Mouse (Mus musculus) adipocyte (in vitro differentiated cells): ENCODE measurements around the gene Gm37240.
A peak's percentile ranks its signal among the peaks of the same experiment; 100 is the strongest.
"Not testable (repeated sequence)": the region's sequence is repeated elsewhere in the genome, so short reads cannot be mapped to it uniquely, and the experiment has no call there.

Source experiments
- DNase-seq: peaks from one replicate; pipeline ENCODE4 v3.0.0-alpha.2; 2016; ENCODE audit warnings: low spot score

Gm37240 gene

GRCm38 (mm10) chr3:84889648-84890047 is 997.7 kb downstream of the Gm37240 start:
- DNase-seq: peak; percentile 16

DNA sequence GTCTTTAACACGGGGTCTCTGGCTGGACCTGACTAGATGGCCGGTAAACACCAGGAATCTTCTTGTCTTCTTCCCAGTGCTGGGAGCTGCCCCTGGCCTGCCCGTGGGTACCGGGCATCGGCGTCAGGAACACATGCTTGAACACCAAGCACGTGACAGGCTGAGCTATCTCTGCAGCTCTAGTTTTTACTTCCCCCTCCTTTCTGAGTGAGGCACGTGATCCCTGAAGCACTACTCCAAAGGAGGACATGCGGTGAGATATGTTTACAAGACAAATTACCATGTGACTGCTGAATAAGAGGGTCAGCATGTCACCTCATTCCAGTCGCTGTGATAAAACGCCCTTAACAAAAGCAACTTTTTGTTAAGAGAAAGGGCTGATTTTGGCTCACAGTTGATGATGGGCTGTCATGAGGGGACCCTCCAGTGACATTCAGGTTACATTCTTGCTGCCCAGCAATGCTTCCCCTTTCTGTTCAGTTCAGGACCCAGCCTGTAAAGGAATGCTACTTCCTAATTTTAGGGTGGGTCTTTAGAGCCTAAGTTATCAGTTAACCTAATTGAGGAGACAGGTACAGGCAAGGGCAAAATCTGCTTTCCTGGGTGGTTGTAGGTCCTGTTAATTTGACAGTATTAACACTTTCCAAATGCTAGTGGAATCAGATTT is 1003.4 kb downstream of the Gm37240 start:
- DNase-seq: no peak

DNA sequence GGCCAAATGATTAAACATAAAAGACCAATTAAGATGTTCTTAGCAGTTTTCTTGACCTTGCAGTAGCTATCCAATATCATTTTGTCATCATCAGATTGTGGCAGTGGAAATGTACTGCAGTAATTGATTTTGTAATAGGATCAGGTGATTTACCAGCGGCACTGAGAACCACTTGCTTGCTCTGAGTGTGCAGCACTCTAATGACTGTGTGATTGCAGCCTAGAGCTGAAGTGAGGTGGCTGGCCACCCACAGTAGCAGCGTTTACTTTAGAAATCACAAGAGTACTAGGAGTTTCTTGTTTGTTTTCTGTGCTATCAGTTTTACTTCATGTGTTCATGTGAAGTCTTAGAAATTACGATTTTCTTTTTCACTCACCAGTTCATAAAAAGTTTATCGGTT is 1011.1 kb downstream of the Gm37240 start:
- no peak for DNase-seq

- no peak for DNase-seq
Measured at GRCm38 (mm10) chr3:84875306-84875705, 1012.0 kb downstream of the Gm37240 start.

DNA sequence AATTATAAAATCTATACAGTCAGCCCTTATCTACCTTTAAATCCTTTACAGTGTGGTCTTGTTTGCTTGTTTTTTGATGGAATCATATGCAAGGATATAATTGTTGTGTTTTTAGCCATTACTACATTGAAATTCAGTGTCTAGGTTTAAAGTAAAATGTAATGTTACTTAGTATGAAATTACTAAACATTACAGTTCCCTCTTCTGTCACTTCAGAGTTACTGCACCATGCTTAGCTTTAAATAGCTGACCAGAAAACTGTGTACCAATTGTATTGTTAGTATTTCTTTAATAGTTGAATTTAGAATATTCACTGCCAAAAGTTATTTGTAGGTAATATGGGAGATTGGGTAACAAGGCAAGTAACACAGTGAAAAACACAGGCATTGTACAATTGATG is 1017.2 kb downstream of the Gm37240 start:
- no peak for DNase-seq

DNA sequence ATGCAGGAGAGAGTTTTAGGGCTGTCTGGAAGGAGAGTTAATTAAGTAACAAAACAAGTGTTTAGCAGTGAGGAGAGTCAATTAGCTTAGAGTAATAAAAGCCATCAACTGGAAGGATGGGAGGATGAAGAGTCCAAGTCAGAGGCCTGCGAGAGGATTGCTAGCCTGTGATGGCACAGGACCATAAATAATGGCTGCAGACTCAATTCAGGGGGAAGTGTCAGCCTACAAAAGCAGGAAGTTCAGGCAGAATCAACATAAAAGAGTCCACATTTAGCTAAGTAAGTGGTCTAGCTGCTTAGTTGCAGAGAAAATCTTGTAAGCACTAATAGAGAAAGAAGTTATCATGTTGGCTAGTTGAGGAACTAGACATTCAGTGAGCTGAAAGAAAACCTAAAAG is 1019.3 kb downstream of the Gm37240 start:
- DNase-seq: no peak

GRCm38 (mm10) chr3:84867434-84867975 is 1019.8 kb downstream of the Gm37240 start:
- DNase-seq: no peak

GRCm38 (mm10) chr3:84866866-84867265 is 1020.5 kb downstream of the Gm37240 start:
- no peak for DNase-seq

DNA sequence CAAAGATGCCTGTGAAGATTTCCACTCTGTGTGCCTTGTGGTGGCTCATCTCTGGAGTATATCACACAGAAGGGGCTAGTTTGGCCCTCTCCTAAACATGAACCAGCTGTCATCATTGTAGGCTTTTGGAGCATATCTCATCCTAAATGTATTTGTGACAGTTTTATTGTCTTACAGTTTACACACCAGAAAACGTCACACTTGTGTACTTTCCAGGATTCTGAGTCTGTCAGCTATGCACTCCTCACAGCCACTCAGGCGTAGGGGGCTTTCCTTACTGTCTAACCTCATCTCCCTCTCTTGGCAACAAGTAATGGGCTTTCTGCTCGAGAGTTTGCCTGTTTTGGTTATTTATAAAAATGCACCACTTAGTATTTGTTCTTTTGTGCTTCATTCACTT is 1021.6 kb downstream of the Gm37240 start:
- DNase-seq: no peak

DNA sequence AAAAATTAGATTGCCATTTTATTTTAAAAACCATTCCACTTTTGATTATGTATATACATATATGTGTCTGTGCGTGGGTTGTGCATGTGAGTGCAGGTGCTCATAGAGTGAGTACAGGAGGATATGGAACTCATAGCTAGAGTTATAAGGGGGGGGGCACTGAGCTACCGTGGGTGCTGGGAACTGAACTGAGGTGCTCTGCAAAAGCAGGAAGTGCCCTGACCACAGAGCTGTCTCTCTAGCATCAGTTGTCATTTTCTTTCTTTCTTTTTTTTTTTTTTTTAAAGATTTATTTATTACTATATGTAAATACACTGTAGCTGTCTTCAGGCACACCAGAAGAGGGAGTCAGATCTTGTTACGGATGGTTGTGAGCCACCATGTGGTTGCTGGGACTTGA is 1025.5 kb downstream of the Gm37240 start:
- DNase-seq: not testable (repeated sequence)

GRCm38 (mm10) chr3:84860669-84861068 is 1026.6 kb downstream of the Gm37240 start:
- no peak for DNase-seq

DNA sequence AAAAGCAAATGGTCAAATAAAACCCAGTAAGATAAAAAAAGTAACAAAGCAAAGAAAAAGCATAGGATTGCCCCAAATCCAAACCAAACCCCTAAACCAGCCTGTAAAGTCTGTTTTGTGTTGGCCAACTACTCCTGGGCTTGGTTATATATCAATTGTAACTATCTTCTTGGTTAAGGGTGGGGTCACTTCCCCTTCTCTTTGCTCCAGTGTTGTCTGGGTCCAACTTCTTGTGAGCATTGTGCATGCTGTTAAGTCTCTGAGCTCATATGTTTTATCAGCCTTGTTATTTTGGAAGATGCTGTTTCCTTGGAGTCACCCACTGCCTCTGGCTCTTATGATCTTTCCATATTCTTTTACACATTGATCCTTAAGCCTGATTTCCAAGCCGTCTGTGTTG is 1032.9 kb downstream of the Gm37240 start:
- no peak for DNase-seq

GRCm38 (mm10) chr3:84852877-84853276 is 1034.4 kb downstream of the Gm37240 start:
- no peak for DNase-seq

DNA sequence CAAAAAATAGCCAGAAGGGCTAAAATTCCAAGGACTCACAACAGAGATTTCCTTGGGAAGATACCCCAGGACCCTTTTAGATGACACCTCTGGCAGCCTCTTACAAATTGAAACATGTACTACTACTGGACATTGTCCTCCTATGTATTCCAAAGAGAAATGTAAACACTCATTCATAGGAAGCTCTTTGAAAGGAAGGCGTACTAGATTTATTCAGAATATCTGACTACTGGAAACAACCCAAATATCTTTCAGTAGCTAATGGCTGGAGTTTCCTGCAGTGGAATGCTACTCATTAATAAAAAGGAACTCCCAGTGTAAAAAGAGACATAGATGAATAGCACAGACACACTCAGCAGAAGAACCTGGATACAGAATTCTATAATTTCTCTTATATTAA is 1035.5 kb downstream of the Gm37240 start:
- DNase-seq: no peak

DNA sequence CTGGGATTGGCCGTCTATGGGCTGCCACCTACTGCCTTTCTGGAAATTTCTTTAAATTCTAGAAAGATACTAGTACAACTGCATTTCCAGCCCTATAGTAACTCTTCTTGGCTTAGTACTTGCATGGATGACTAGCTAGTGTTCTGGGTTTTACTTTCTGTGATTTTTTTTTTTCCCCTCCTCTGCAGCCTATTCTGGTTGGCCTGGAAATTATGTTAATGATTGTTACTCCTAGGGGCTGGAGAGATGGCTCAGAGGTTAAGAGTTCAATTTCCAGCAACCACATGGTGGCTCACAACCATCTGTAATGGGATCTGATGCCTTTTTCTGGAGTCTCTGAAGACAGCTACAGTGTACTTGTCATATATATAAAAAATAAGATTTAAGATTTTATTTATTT is 1036.9 kb downstream of the Gm37240 start:
- DNase-seq: no peak

GRCm38 (mm10) chr3:84848798-84849197 is 1038.5 kb downstream of the Gm37240 start:
- no peak for DNase-seq

GRCm38 (mm10) chr3:84843594-84843993 is 1043.7 kb downstream of the Gm37240 start:
- peak; percentile 86 for DNase-seq

- no peak for DNase-seq
Measured at GRCm38 (mm10) chr3:84842793-84843192, 1044.5 kb downstream of the Gm37240 start.

DNA sequence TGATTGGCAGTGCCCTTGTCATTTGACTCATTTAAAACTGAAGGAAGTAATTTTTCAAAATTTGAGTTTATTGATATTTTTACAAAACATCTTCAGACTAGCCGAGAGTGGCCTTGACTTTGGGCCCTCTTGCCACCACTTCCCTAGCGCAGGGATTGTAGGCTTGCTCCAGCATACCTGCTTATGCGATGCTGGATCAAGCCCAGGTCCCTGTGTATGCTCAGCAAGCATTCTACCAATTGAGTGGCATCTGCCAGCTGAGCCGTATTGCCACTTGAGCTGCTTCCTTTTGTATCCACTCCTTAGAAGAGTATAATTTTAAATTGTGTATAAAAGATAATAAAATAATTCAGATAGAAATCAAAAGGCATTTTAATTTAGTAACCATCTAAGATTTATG is 1046.0 kb downstream of the Gm37240 start:
- no peak for DNase-seq

DNA sequence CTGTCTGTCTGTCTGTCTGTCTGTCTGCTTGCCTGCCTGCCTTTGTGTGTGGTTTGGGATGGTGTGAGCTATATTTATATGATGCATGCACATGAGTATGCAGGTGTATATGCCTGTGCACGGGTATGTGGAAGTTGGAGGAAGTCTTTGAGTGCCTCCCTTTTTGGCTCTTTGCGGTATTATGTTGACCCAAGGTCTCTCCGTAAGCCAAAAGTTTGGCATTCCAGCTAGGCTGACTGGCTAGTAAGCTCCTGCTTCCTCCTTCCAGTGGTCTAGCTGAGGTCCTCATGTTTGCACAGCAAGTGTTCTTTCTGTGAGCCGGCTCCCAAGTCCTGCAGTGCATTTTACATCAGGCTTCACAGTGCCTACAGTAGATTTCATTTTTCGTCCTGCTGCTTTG is 1047.8 kb downstream of the Gm37240 start:
- DNase-seq: no peak

GRCm38 (mm10) chr3:84837984-84838383 is 1049.3 kb downstream of the Gm37240 start:
- DNase-seq: no peak

DNA sequence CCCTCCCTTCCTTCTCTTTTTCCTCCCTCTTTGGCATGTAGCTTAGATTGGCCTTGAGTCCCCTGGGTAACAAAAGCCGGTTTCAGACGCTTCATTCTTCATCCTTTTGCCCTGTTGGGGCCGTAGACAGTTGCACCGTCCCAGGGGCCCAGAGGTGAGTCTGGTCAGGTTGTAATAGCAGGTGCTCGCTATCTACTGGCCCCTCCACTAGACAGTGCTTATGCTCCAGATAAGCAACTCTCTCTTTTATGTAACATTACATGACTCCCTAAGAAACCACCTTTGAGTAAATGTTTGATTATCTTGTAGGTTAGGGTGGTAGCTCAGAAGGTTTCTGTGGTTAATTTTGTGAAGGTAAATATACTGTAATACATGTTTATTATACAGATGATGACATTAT is 1051.3 kb downstream of the Gm37240 start:
- DNase-seq: no peak

DNA sequence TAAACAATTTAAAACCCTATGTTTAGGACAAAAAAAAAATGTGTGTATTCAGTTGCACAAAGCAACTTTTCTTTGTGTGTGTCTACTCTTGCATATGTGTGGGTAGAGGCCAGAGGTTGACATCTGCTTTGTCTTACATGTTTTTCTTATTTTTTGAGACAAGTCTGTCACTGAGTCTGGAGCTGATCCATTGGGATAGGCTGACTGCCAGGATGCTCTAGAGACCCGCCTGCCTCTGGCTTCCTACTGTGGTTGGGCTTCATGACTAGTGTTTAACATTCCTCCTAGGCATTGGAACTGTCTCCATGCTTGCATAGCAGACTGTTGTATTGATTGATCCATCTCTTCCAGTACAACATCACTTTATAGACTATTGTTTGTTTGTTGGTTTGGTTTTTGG is 1058.0 kb downstream of the Gm37240 start:
- peak; percentile 31 for DNase-seq

- DNase-seq: no peak
Measured at GRCm38 (mm10) chr3:84827617-84828016, 1059.7 kb downstream of the Gm37240 start.
